Mouse (Mus musculus) activated CD4-positive, CD25-positive, alpha-beta regulatory T cell (primary cell): ENCODE measurements around the gene Dhrs7c. TPM values are rescaled to one million over a fixed set of nuclear protein-coding genes. Genes with fewer than 3 reads are reported as not detected.

Source experiments
- polyA plus RNA-seq, 2 experiments: library from polyadenylated mRNA; unstranded; fragments of 100-300 nt; shearing (Covaris generic); gene quantifications; one replicate each; pipeline ENCODE4 v1.2.1; 2017

The Dhrs7c gene
- not detected for polyA plus RNA-seq

GRCm38 (mm10) chr11:67797931-67798330 lies at the start of gene Dhrs7c:
Dhrs7c (plus strand) TSS chr11:67798187.

GRCm38 (mm10) chr11:67771053-67771452 lies 26.9 kb upstream of the Dhrs7c start, which contains the start of gene Glp2r:
Glp2r (minus strand) TSS chr11:67771153.

GRCm38 (mm10) chr11:67774379-67774778 lies 23.6 kb upstream of the Dhrs7c start, which contains the start of gene Gsg1l2:
Gsg1l2 (plus strand) TSS chr11:67774608.

Other genes starting within 250 kb of the Dhrs7c start
- gene Rcvrn, start 102.9 kb upstream of the Dhrs7c start, polyA plus RNA-seq = not detected
- not detected for gene Glp2r, start 27.0 kb upstream of the Dhrs7c start, polyA plus RNA-seq
- gene Gsg1l2, start 23.6 kb upstream of the Dhrs7c start, polyA plus RNA-seq = not detected
- gene Usp43, start 124.0 kb downstream of the Dhrs7c start, polyA plus RNA-seq = under 1 TPM in 1 of 2 experiments, not detected in 1; 0.32 TPM
- under 1 TPM; 0.23 to 0.29 TPM for gene Cfap52, start 167.5 kb downstream of the Dhrs7c start, polyA plus RNA-seq
- gene Stx8, start 168.0 kb downstream of the Dhrs7c start, polyA plus RNA-seq = 10 to 100 TPM; 90.4 to 96.7 TPM